ENCODE assay signal across 19 mouse cellular contexts in the genomic region with DNA sequence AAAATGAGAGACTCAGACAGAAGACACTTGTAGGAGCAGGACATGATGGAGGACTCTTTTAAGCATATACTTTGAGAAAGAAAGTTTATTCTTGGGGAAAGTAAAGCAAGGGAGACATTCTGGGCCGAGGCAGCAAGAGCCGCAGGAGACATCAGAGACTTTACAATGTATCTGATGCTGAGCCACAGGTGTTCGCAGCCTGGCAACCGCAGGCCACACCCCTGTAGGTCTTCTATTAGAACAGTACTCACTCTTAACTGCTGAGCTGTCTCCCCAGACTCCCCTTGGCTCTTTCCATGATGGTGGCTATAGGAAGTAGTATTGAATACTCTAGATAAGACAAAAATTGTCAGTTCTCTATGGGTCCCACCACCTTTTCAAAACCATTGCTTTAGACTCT.
"Had no signal": no experiment of that assay in that cellular context is flagged by ENCODE, and none has a peak within 500 bp of the region (broad histone marks: within the 10 kb centered on the region; RNA-seq: fewer than 3 reads in every experiment).

No protein-coding gene starts in this region.

- H3K4me2 ChIP-seq: liver, embryonic 11.5 days; liver, embryonic 13.5 days; liver, embryonic 15.5 days; lung, embryonic 15.5 days; midbrain, embryonic 11.5 days; midbrain, embryonic 13.5 days; midbrain, embryonic 15.5 days; neural tube, embryonic 12.5 days; stomach, embryonic 15.5 days had no signal

- DNase-seq: liver, embryonic 13.5 days; liver, postnatal 0 days; lung, adult 2 months; lung, postnatal 14 days; lung, postnatal 36 days; right cerebral cortex, postnatal 14 days; thymus, postnatal 36 days had no signal

- H3K4me1 ChIP-seq: lung, embryonic 15.5 days had no signal

- ATAC-seq: liver, postnatal 0 days; lung, postnatal 0 days; midbrain, embryonic 13.5 days; midbrain, embryonic 15.5 days had no signal

- H3K27me3 ChIP-seq: liver, embryonic 13.5 days; liver, embryonic 15.5 days; lung, embryonic 15.5 days; megakaryocyte, embryonic 14.5 days; midbrain, embryonic 15.5 days; neural tube, embryonic 12.5 days; stomach, embryonic 15.5 days had no signal

- H3K9me3 ChIP-seq: liver, embryonic 13.5 days; liver, embryonic 15.5 days; lung, embryonic 15.5 days; megakaryocyte, embryonic 14.5 days; midbrain, embryonic 13.5 days; midbrain, embryonic 15.5 days; neural tube, embryonic 12.5 days; stomach, embryonic 15.5 days had no signal

- H3K27ac ChIP-seq: liver, embryonic 13.5 days; liver, embryonic 15.5 days; lung, embryonic 15.5 days; macrophage; midbrain, embryonic 13.5 days; midbrain, embryonic 15.5 days; neural tube, embryonic 12.5 days; stomach, embryonic 15.5 days; stomach, postnatal 0 days had no signal

- H3K4me3 ChIP-seq: liver, embryonic 13.5 days; liver, embryonic 15.5 days; lung, embryonic 15.5 days; megakaryocyte, embryonic 14.5 days; midbrain, embryonic 13.5 days; midbrain, embryonic 15.5 days; neural tube, embryonic 12.5 days; stomach, embryonic 15.5 days had no signal

- H3K36me3 ChIP-seq: liver, embryonic 13.5 days; liver, embryonic 15.5 days; lung, embryonic 15.5 days; midbrain, embryonic 13.5 days; midbrain, embryonic 15.5 days; neural tube, embryonic 12.5 days; stomach, embryonic 15.5 days had no signal

- H3K9ac ChIP-seq: liver, embryonic 13.5 days; liver, embryonic 15.5 days; liver, postnatal 0 days; lung, embryonic 15.5 days; midbrain, embryonic 13.5 days; midbrain, embryonic 15.5 days; neural tube, embryonic 12.5 days; stomach, embryonic 15.5 days had no signal
